Mouse (Mus musculus) intestine, embryonic 15.5 days (tissue): ENCODE results near the gene Knstrn. TPM values are rescaled to one million over a fixed set of nuclear protein-coding genes. Genes with fewer than 3 reads are reported as not detected.

Experiments used
- ATAC-seq: fragments of 200-750 bp; cut with Nextera tagmentation; 2 replicates; pipeline ENCODE4 v1.8.0; 2017; ENCODE audit warnings: moderate TSS enrichment, moderate library complexity
- H3K27ac ChIP-seq: fragments of 300-500 bp; sonication (generic); 2 replicates; pipeline ENCODE4 v1.5.1; 2015; ENCODE audit warnings: mild to moderate bottlenecking, inconsistent platforms
- H3K27me3 ChIP-seq: fragments of 300-500 bp; sonication (generic); replicated peaks from 2 replicates; pipeline ENCODE4 v1.6.1; 2015; ENCODE audit warnings: inconsistent platforms
- H3K36me3 ChIP-seq: fragments of 300-500 bp; sonication (generic); 2 replicates; pipeline ENCODE4 v1.6.1; 2015; ENCODE audit warnings: inconsistent platforms
- H3K4me1 ChIP-seq: fragments of 300-500 bp; sonication (generic); replicated peaks from 2 replicates; pipeline ENCODE4 v1.6.1; 2015; ENCODE audit warnings: inconsistent platforms
- H3K4me2 ChIP-seq: fragments of 300-500 bp; sonication (generic); replicated peaks from 2 replicates; pipeline ENCODE4 v1.6.1; 2015; ENCODE audit warnings: mild to moderate bottlenecking, inconsistent platforms
- H3K4me3 ChIP-seq: fragments of 300-500 bp; sonication (generic); replicated peaks from 2 replicates; pipeline ENCODE4 v1.5.1; 2015; ENCODE audit warnings: inconsistent platforms
- H3K9ac ChIP-seq: fragments of 300-500 bp; sonication (generic); 2 replicates; pipeline ENCODE4 v1.6.1; 2015; ENCODE audit warnings: inconsistent platforms
- H3K9me3 ChIP-seq: fragments of 300-500 bp; sonication (generic); 2 replicates; pipeline ENCODE4 v1.6.1; 2016; ENCODE audit warnings: inconsistent platforms
- WGBS: fragments of 180-500 bp; shearing (Covaris S2); methylation state at CpG from one replicate; pipeline ENCODE4 v1.1.7; 2015; 5-methylcytosine and 5-hydroxymethylcytosine counted together
- polyA plus RNA-seq: library from polyadenylated mRNA; unstranded; fragments of >200 nt; fragmentation: Nextera tagmentation; extraction: Ambion mirVana; gene quantifications from 2 replicates; pipeline ENCODE4 v1.2.1, GENCODE M21; 2015

Knstrn gene
- polyA plus RNA-seq, 1 experiment from 2014 or later = 98.5 TPM

GRCm38 (mm10) chr2:118838330-118838729, 24.5 kb downstream of the Knstrn start:
- Histone ChIP-seq H3K9ac (no peak overlapping the region), H3K27ac (no peak overlapping the region), H3K4me3 (no peak overlapping the region), H3K27me3 (no peaks in the 10 kb centered on the region), H3K9me3 (no peaks in the 10 kb centered on the region), H3K4me1 (no peaks in the 10 kb centered on the region), H3K4me2 (no peak overlapping the region), H3K36me3 (peaks cover 3% of the 10 kb centered on the region; the same call in 1 of the 2 replicates)
- ATAC-seq = no peak
- 52% methylated on average over 5 of the region's 5 CpGs for WGBS

GRCm38 (mm10) chr2:118841186-118841585, 27.4 kb downstream of the Knstrn start:
- Histone ChIP-seq H3K9ac (no peak overlapping the region), H3K4me3 (no peak overlapping the region), H3K9me3 (no peaks in the 10 kb centered on the region), H3K4me2 (no peak overlapping the region), H3K27ac (no peak overlapping the region), H3K4me1 (no peaks in the 10 kb centered on the region), H3K27me3 (no peaks in the 10 kb centered on the region), H3K36me3 (no peaks in the 10 kb centered on the region)
- 68% methylated on average over 5 of the region's 5 CpGs for whole genome bisulfite sequencing
- no peak for ATAC-seq

- Histone ChIP-seq H3K27ac (no peak overlapping the region), H3K4me2 (no peak overlapping the region), H3K9ac (no peak overlapping the region), H3K4me3 (no peak overlapping the region), H3K27me3 (no peaks in the 10 kb centered on the region), H3K36me3 (no peaks in the 10 kb centered on the region), H3K4me1 (no peaks in the 10 kb centered on the region), H3K9me3 (no peaks in the 10 kb centered on the region)
- 82% methylated on average over 4 of the region's 4 CpGs for WGBS
- no peak for ATAC-seq
These were observed 28.0 kb downstream of the Knstrn start for GRCm38 (mm10) chr2:118841774-118842173.

GRCm38 (mm10) chr2:118844427-118844826, 30.6 kb downstream of the Knstrn start:
- H3K4me2 ChIP-seq = no peak overlapping the region
- no peak overlapping the region for H3K27ac ChIP-seq
- no peaks in the 10 kb centered on the region for H3K27me3 ChIP-seq
- H3K4me3 ChIP-seq = no peak overlapping the region
- H3K4me1 ChIP-seq = no peaks in the 10 kb centered on the region
- 65% methylated on average over 3 of the region's 3 CpGs for WGBS
- H3K9ac ChIP-seq = no peak overlapping the region
- ATAC-seq = no peak
- no peaks in the 10 kb centered on the region for H3K36me3 ChIP-seq
- no peaks in the 10 kb centered on the region for H3K9me3 ChIP-seq

- H3K4me1 ChIP-seq = no peaks in the 10 kb centered on the region
- no peak overlapping the region for H3K4me3 ChIP-seq
- H3K4me2 ChIP-seq = no peak overlapping the region
- no peak overlapping the region for H3K27ac ChIP-seq
- WGBS = 45% methylated on average over 7 of the region's 7 CpGs
- H3K36me3 ChIP-seq = no peaks in the 10 kb centered on the region
- no peaks in the 10 kb centered on the region for H3K27me3 ChIP-seq
- peak; percentile 63 for ATAC-seq
- no peak overlapping the region for H3K9ac ChIP-seq
- H3K9me3 ChIP-seq = no peaks in the 10 kb centered on the region
These were observed 32.4 kb downstream of the Knstrn start for GRCm38 (mm10) chr2:118846246-118846645.

GRCm38 (mm10) chr2:118851756-118852155, 38.0 kb downstream of the Knstrn start:
- H3K4me1 ChIP-seq = no peaks in the 10 kb centered on the region
- no peak for ATAC-seq
- no peak overlapping the region for H3K27ac ChIP-seq
- no peaks in the 10 kb centered on the region for H3K36me3 ChIP-seq
- H3K4me2 ChIP-seq = no peak overlapping the region
- H3K9me3 ChIP-seq = no peaks in the 10 kb centered on the region
- 20% methylated on average over 3 of the region's 3 CpGs for WGBS
- H3K9ac ChIP-seq = no peak overlapping the region
- no peaks in the 10 kb centered on the region for H3K27me3 ChIP-seq
- H3K4me3 ChIP-seq = no peak overlapping the region

- ATAC-seq = peak; percentile 100
- Histone ChIP-seq H3K9me3 (no peaks in the 10 kb centered on the region), H3K36me3 (no peaks in the 10 kb centered on the region; the same call in 1 of the 2 replicates), H3K27ac (peak within 1 kb of the TSS; percentile 48; the same call in 1 of the 2 replicates), H3K27me3 (no peaks in the 10 kb centered on the region), H3K4me2 (peak within 1 kb of the TSS; percentile 81), H3K9ac (peak within 1 kb of the TSS; percentile 70), H3K4me3 (peak within 1 kb of the TSS; percentile 74), H3K4me1 (no peaks in the 10 kb centered on the region)
- under 1% methylated on average over 34 of the region's 34 CpGs for WGBS
These were observed 47.9 kb downstream of the Knstrn start, which contains the start of gene Ivd for GRCm38 (mm10) chr2:118861454-118862339. Ivd (plus strand) TSS chr2:118861954.

- Histone ChIP-seq H3K4me3 (peak overlapping the region; percentile 74), H3K9ac (peak overlapping the region; percentile 70), H3K4me1 (no peaks in the 10 kb centered on the region), H3K9me3 (no peaks in the 10 kb centered on the region), H3K4me2 (peak overlapping the region; percentile 81), H3K27ac (peak overlapping the region; percentile 48; the same call in 1 of the 2 replicates), H3K27me3 (no peaks in the 10 kb centered on the region), H3K36me3 (no peaks in the 10 kb centered on the region; the same call in 1 of the 2 replicates)
- ATAC-seq = no peak
- WGBS = 13% methylated on average over 3 of the region's 3 CpGs
These were observed 48.5 kb downstream of the Knstrn start for GRCm38 (mm10) chr2:118862340-118862675.

GRCm38 (mm10) chr2:118870601-118871000, 56.8 kb downstream of the Knstrn start:
- Histone ChIP-seq H3K27me3 (no peaks in the 10 kb centered on the region), H3K36me3 (no peaks in the 10 kb centered on the region), H3K27ac (no peak overlapping the region), H3K4me3 (no peak overlapping the region), H3K4me1 (no peaks in the 10 kb centered on the region), H3K9me3 (no peaks in the 10 kb centered on the region), H3K9ac (no peak overlapping the region), H3K4me2 (no peak overlapping the region)
- 67% methylated on average over 3 of the region's 3 CpGs for WGBS
- no peak for ATAC-seq

GRCm38 (mm10) chr2:118871032-118871431, 57.2 kb downstream of the Knstrn start:
- no peaks in the 10 kb centered on the region for H3K9me3 ChIP-seq
- no peak overlapping the region for H3K9ac ChIP-seq
- H3K27ac ChIP-seq = no peak overlapping the region
- WGBS = 82% methylated on average over 1 of the region's 1 CpGs
- H3K4me1 ChIP-seq = no peaks in the 10 kb centered on the region
- no peaks in the 10 kb centered on the region for H3K27me3 ChIP-seq
- ATAC-seq = no peak
- H3K36me3 ChIP-seq = no peaks in the 10 kb centered on the region
- H3K4me2 ChIP-seq = no peak overlapping the region
- H3K4me3 ChIP-seq = no peak overlapping the region

- no peak overlapping the region for H3K27ac ChIP-seq
- no peaks in the 10 kb centered on the region for H3K4me1 ChIP-seq
- H3K9ac ChIP-seq = no peak overlapping the region
- H3K36me3 ChIP-seq = no peaks in the 10 kb centered on the region
- H3K27me3 ChIP-seq = no peaks in the 10 kb centered on the region
- H3K9me3 ChIP-seq = no peaks in the 10 kb centered on the region
- H3K4me3 ChIP-seq = no peak overlapping the region
- 88% methylated on average over 5 of the region's 5 CpGs for WGBS
- ATAC-seq = no peak
- H3K4me2 ChIP-seq = no peak overlapping the region
These were observed 59.2 kb downstream of the Knstrn start for GRCm38 (mm10) chr2:118873018-118873417.

- WGBS = 69% methylated on average over 6 of the region's 6 CpGs
- no peaks in the 10 kb centered on the region for H3K27me3 ChIP-seq
- H3K9me3 ChIP-seq = no peaks in the 10 kb centered on the region
- no peak for ATAC-seq
- H3K4me3 ChIP-seq = no peak overlapping the region
- no peak overlapping the region for H3K4me2 ChIP-seq
- H3K9ac ChIP-seq = no peak overlapping the region
- H3K27ac ChIP-seq = no peak overlapping the region
- no peaks in the 10 kb centered on the region for H3K4me1 ChIP-seq
- H3K36me3 ChIP-seq = no peaks in the 10 kb centered on the region
These were observed 60.2 kb downstream of the Knstrn start for GRCm38 (mm10) chr2:118873890-118874430.
